9 mouse cellular contexts compared by ENCODE assay signal in the genomic region with DNA sequence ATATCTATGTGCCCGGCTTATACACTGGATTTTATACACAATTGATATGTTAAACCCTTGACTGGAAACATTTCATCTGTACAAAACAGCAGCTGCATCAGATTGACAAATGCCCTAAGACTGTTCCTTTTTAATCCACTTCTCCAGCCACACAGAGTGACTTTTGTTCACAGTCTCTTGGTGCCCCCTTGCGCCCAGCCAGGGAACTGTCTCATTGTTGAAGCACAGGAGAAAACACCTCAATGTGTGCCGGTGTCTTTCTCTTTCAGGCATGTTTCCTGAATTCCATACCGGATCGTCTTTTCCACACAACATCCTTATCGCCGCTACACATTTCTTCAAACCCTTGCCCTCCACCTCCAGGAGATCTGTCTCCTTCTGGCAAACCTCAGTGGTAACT. TPM values are rescaled to one million over a fixed set of nuclear protein-coding genes. Genes with fewer than 3 reads are reported as not detected.
DNase-seq lines count a peak whose midpoint lies in the region; ATAC-seq and TF ChIP-seq lines count a peak whose summit lies in the region.
"Had no signal": no experiment of that assay in that cellular context is flagged by ENCODE, and none has a peak within 500 bp of the region (broad histone marks: within the 10 kb centered on the region; RNA-seq: fewer than 3 reads in every experiment).

No protein-coding gene starts in this region.

- in situ Hi-C loops in CH12.LX (cut with MboI; ENCODE audit: low pct_ligation_motif_present, low pct_unique_long_range_greater_than_20kb, low sequenced_read_pairs) = loop anchor here (5.0 to 25.0 kb wide), 3 partner anchors 68 to 518 kb away; a partner anchor contains a TSS

- H3K36me3 ChIP-seq in CH12.LX (replicated peaks in 1 of 2; ENCODE audit: control insufficient read depth in 1 of 2, insufficient read depth in 1 of 2, low read length in 1 of 2) = no peaks in the 10 kb centered on the region
- H3K36me3 ChIP-seq: limb, embryonic 13.5 days had no signal

- no peak overlapping the region for H3K4me3 ChIP-seq in CH12.LX (replicated peaks in 1 of 3; ENCODE audit: low read depth in 2 of 3, low read length in 2 of 3, poor library complexity in 1 of 3)
- no peak overlapping the region for H3K4me3 ChIP-seq in layer of hippocampus, adult 2 months
- H3K4me3 ChIP-seq: limb, embryonic 13.5 days had no signal

- no peak for TF ChIP-seq POLR2A in CH12.LX (IDR thresholded peaks at IDR 0.05; ENCODE audit: low read depth, low read length)

- no peak overlapping the region for H3K9ac ChIP-seq in CH12.LX (ENCODE audit: insufficient read depth, low read depth)
- H3K9ac ChIP-seq: limb, embryonic 13.5 days had no signal

- no peaks in the 10 kb centered on the region for H3K9me3 ChIP-seq in CH12.LX (replicated peaks; ENCODE audit: low read length)
- H3K9me3 ChIP-seq: limb, embryonic 13.5 days had no signal

- TF ChIP-seq RAD21 in CH12.LX (IDR thresholded peaks at IDR 0.05; ENCODE audit: low read depth, low read length) = peak; percentile 98

- peak; percentile 92 for ATAC-seq in granulocyte monocyte progenitor cell, adult 5-6 weeks (replicated peaks; ENCODE audit: poor library complexity, severe bottlenecking)

- H3K79me2 ChIP-seq in CH12.LX (replicated peaks; ENCODE audit: control insufficient read depth, extremely low read depth, insufficient read depth, poor library complexity, severe bottlenecking) = no peaks in the 10 kb centered on the region

- TF ChIP-seq CTCF in CH12.LX (conservative IDR thresholded peaks at IDR 0.05 in 1 of 2, IDR thresholded peaks at IDR 0.05 in 1 of 2; ENCODE audit: low read depth in 2 of 2, low read length in 2 of 2) = peak; percentile 97 to 99
- peak; percentile 99 for TF ChIP-seq CTCF in layer of hippocampus, adult 2 months (conservative IDR thresholded peaks at IDR 0.05)

- H3K27ac ChIP-seq in CH12.LX (ENCODE audit: insufficient read depth, low read depth) = no peak overlapping the region
- H3K27ac ChIP-seq in layer of hippocampus, adult 2 months = peak overlapping the region; percentile 56; the same call in 1 of the 2 replicates
- H3K27ac ChIP-seq: limb, embryonic 13.5 days had no signal

- no peaks in the 10 kb centered on the region for H3K27me3 ChIP-seq in CH12.LX (replicated peaks)
- H3K27me3 ChIP-seq: limb, embryonic 13.5 days had no signal

- H3K4me1 ChIP-seq in CH12.LX (ENCODE audit: control insufficient read depth in 1 of 2, insufficient read depth in 2 of 2) = peaks cover 0 to 25% of the 10 kb centered on the region in 2 experiments; a peak in 2 of 4 replicates
- H3K4me1 ChIP-seq: limb, embryonic 13.5 days had no signal

- dilution Hi-C loops in CH12.LX (cut with MboI; ENCODE audit: extremely low pct_ligation_motif_present, extremely low pct_unique_long_range_greater_than_20kb, low sequenced_read_pairs) = no loop called here

- DNase-seq in CH12.LX (ENCODE audit: extremely low read depth) (peak; percentile 86), adipocyte (ENCODE audit: low spot score) (peak; percentile 86)
- peak; percentile 86 for DNase-seq in embryo, embryonic 10 days (ENCODE audit: low spot score)
- peak; percentile 79 to 92 for DNase-seq in layer of hippocampus, adult 2 months (ENCODE audit: low spot score in 2 of 2)
- DNase-seq in lung, postnatal 4 days = peak; percentile 65 to 85
- peak; percentile 73 for DNase-seq in right cerebral cortex, adult 18-20 months
- peak; percentile 37 for DNase-seq in urinary bladder, postnatal 10 days (ENCODE audit: low spot score)

- peak overlapping the region; percentile 52 for H3K4me2 ChIP-seq in CH12.LX (ENCODE audit: insufficient read depth, low read depth, poor library complexity, severe bottlenecking)
- H3K4me2 ChIP-seq: limb, embryonic 13.5 days had no signal

- TF ChIP-seq EP300 in CH12.LX (IDR thresholded peaks at IDR 0.05; ENCODE audit: low read length) = no peak

TF ChIP-seq in CH12.LX, 34 proteins besides CTCF, POLR2A, EP300 and RAD21:
- TF ChIP-seq ZKSCAN1 (IDR thresholded peaks at IDR 0.05; ENCODE audit: borderline replicate concordance, low read depth, low read length) = no peak
- TF ChIP-seq MXI1 (IDR thresholded peaks at IDR 0.05; ENCODE audit: low read depth, low read length) = peak; percentile 5; the same call in 1 of the 2 replicates
- TF ChIP-seq GABPA (IDR thresholded peaks at IDR 0.05; ENCODE audit: insufficient replicate concordance, low read depth, low read length) = no peak
- no peak for TF ChIP-seq MAX (IDR thresholded peaks at IDR 0.05; ENCODE audit: low read length)
- 0 out of 2 replicates have a peak, but pooled peaks have one; percentile 5 for TF ChIP-seq BHLHE40 (IDR thresholded peaks at IDR 0.05; ENCODE audit: low read depth, low read length)
- TF ChIP-seq SIN3A (IDR thresholded peaks at IDR 0.05; ENCODE audit: low read length) = peak; percentile 58; the same call in 1 of the 2 replicates
- no peak for TF ChIP-seq UBTF (IDR thresholded peaks at IDR 0.05; ENCODE audit: low read depth, low read length)
- 0 out of 2 replicates have a peak, but pooled peaks have one; percentile 38 for TF ChIP-seq MAZ (IDR thresholded peaks at IDR 0.05; ENCODE audit: low read depth, low read length)
- no peak for TF ChIP-seq ZMIZ1 (IDR thresholded peaks at IDR 0.05; ENCODE audit: low read depth, low read length)
- TF ChIP-seq MAFK (IDR thresholded peaks at IDR 0.05; ENCODE audit: insufficient replicate concordance, low read length) = no peak
- peak; percentile 92 for TF ChIP-seq SMC3 (IDR thresholded peaks at IDR 0.05; ENCODE audit: low read depth, low read length)
- TF ChIP-seq HCFC1 (IDR thresholded peaks at IDR 0.05; ENCODE audit: low read depth, low read length) = no peak
- no peak for TF ChIP-seq KAT2A (IDR thresholded peaks at IDR 0.05; ENCODE audit: insufficient replicate concordance, low read length)
- TF ChIP-seq CHD2 (IDR thresholded peaks at IDR 0.05; ENCODE audit: low read length) = no peak
- peak; percentile 43; the same call in 1 of the 2 replicates for TF ChIP-seq IRF4 (IDR thresholded peaks at IDR 0.05; ENCODE audit: low read depth, low read length)
- TF ChIP-seq ZNF384 (IDR thresholded peaks at IDR 0.05; ENCODE audit: low read depth, low read length) = no peak
- TF ChIP-seq PAX5 (IDR thresholded peaks at IDR 0.05; ENCODE audit: low read length) = no peak
- TF ChIP-seq ZC3H11A (IDR thresholded peaks at IDR 0.05; ENCODE audit: low read depth, low read length) = peak; percentile 53
- TF ChIP-seq MYC (IDR thresholded peaks at IDR 0.05; ENCODE audit: low read depth, low read length) = peak; percentile 18; the same call in 1 of the 2 replicates
- TF ChIP-seq TBP (conservative IDR thresholded peaks at IDR 0.05; ENCODE audit: low read depth, low read length) = no peak
- no peak for TF ChIP-seq USF2 (conservative IDR thresholded peaks at IDR 0.05; ENCODE audit: low read depth, low read length)
- no peak for TF ChIP-seq CHD1 (IDR thresholded peaks at IDR 0.05; ENCODE audit: low read depth, low read length)
- TF ChIP-seq POLR2AphosphoS2 (IDR thresholded peaks at IDR 0.05; ENCODE audit: low read depth, low read length) = no peak
- TF ChIP-seq JUND (conservative IDR thresholded peaks at IDR 0.05; ENCODE audit: low read depth, low read length) = no peak; the same call in 1 of the 2 replicates
- TF ChIP-seq USF1 (IDR thresholded peaks at IDR 0.05; ENCODE audit: low read depth, low read length) = no peak
- TF ChIP-seq RCOR1 (conservative IDR thresholded peaks at IDR 0.05; ENCODE audit: low read depth, low read length) = no peak
- no peak for TF ChIP-seq ETS1 (conservative IDR thresholded peaks at IDR 0.05; ENCODE audit: low read depth, low read length)

RNA-seq across cellular contexts. Expression of a gene that starts 8.4 kb away (rescaled TPM):
- total RNA-seq in CH12.LX (2012; rRNA removed) (3.1 and 3.5 TPM in 2 replicates), CH12.LX (2014; rRNA removed) (1.7 and 1.9 TPM in 2 replicates)
- polyA plus RNA-seq in CH12.LX (2012; ENCODE audit: insufficient read length, low read depth) = 2.0 and 2.5 TPM in 2 replicates
- 0.45 and 2.1 TPM in 2 replicates for total RNA-seq in granulocyte monocyte progenitor cell, adult 5-6 weeks (2014; fragmentation: Nextera tagmentation)
- 0.26 and 1.0 TPM in 2 replicates for total RNA-seq in granulocyte monocyte progenitor cell, adult 5-6 weeks (2017)
- total RNA-seq in layer of hippocampus, adult 2 months (2021) = 10 to 100 TPM; 23.8 TPM

RNA-seq across cellular contexts. Expression of a gene that starts 55.3 kb away (rescaled TPM):
- 36.9 and 38.0 TPM in 2 replicates for total RNA-seq in CH12.LX (2012; rRNA removed)
- total RNA-seq in CH12.LX (2014; rRNA removed) = 11.0 and 11.6 TPM in 2 replicates
- 31.7 and 32.3 TPM in 2 replicates for polyA plus RNA-seq in CH12.LX (2012; ENCODE audit: insufficient read length, low read depth)
- 3.6 and 8.3 TPM in 2 replicates for total RNA-seq in granulocyte monocyte progenitor cell, adult 5-6 weeks (2014; fragmentation: Nextera tagmentation)
- total RNA-seq in granulocyte monocyte progenitor cell, adult 5-6 weeks (2017) = 4.5 and 5.7 TPM in 2 replicates
- total RNA-seq in layer of hippocampus, adult 2 months (2021) = 10 to 100 TPM; 76.5 to 89.8 TPM

RNA-seq across cellular contexts. Expression of a gene that starts 55.7 kb away (rescaled TPM):
- 1.3 and 1.7 TPM in 2 replicates for total RNA-seq in CH12.LX (2012; rRNA removed)
- 1.9 and 3.4 TPM in 2 replicates for total RNA-seq in CH12.LX (2014; rRNA removed)
- polyA plus RNA-seq in CH12.LX (2012; ENCODE audit: insufficient read length, low read depth) = 3.8 and 4.4 TPM in 2 replicates
- total RNA-seq in granulocyte monocyte progenitor cell, adult 5-6 weeks (2014; fragmentation: Nextera tagmentation) = not detected in 2 replicates
- not detected in 2 replicates for total RNA-seq in granulocyte monocyte progenitor cell, adult 5-6 weeks (2017)
- total RNA-seq in layer of hippocampus, adult 2 months (2021) = 1 to 10 TPM; 2.9 to 5.0 TPM

RNA-seq across cellular contexts. Expression of a gene that starts 56.7 kb away (rescaled TPM):
- total RNA-seq in CH12.LX (2012; rRNA removed) (0.17 and 0.30 TPM in 2 replicates), CH12.LX (2014; rRNA removed) (0.21 and 1.2 TPM in 2 replicates)
- polyA plus RNA-seq in CH12.LX (2012; ENCODE audit: insufficient read length, low read depth) = 0.53 and 0.79 TPM in 2 replicates
- total RNA-seq in granulocyte monocyte progenitor cell, adult 5-6 weeks (2014; fragmentation: Nextera tagmentation) = not detected in 2 replicates
- total RNA-seq in granulocyte monocyte progenitor cell, adult 5-6 weeks (2017) = not detected in 2 replicates
- total RNA-seq in layer of hippocampus, adult 2 months (2021) = not detected

Comparison
In these comparisons a context has a peak if more than half of its experiments do, and no peak if none do; other contexts are left out.
1. RNA of a gene that starts 8.4 kb away (total RNA-seq): 23.8 TPM in layer of hippocampus, adult 2 months; 1.7 to 3.5 TPM in CH12.LX and 0.26 to 2.1 TPM in granulocyte monocyte progenitor cell, adult 5-6 weeks; every median in the first group is over 4 times any median in the second.
2. Peak in every context shown above with its lines, with median percentiles within 50 percentile points of each other: DNase-seq.